Mouse (Mus musculus) megakaryocyte, embryonic 14.5 days (primary cell): ENCODE measurements around the gene Fnip2.

ENCODE experiments used
- FLI1 ChIP-seq: IDR thresholded peaks from 2 replicates; pipeline ENCODE4 v1.6.1; 2012; ENCODE audit warnings: low read length, inconsistent platforms, mixed read lengths
- GATA1 ChIP-seq: IDR thresholded peaks from 3 replicates; pipeline ENCODE4 v1.6.1; 2012; ENCODE audit warnings: mixed read lengths, low read length, inconsistent platforms, borderline replicate concordance

DNA sequence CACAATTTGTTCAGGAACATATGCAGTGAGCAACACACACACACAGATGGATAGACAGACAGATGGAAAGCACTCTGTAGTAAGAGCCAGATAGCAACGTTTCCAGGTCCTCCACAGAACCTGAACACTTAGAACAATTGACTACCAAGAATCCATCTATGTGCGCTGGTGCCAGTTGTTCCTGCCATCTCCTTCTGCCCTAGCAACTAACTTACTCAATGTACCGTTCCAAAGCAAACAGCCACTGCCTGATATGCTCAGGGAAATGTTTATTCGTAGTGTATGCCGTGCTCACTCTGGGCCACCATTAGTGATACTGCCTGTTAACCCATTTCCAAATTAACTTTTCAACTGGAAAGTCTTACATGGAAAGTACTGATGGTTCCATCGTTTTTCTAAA is 12.5 kb downstream of the Fnip2 start:
- TF ChIP-seq GATA1 (no peak), FLI1 (no peak)
